Mouse (Mus musculus) heart, postnatal 0 days (tissue): ENCODE data around the gene Kctd19. TPM values are rescaled to one million over a fixed set of nuclear protein-coding genes. Genes with fewer than 3 reads are reported as not detected.

ENCODE experiments used
- ATAC-seq: fragments of 200-750 bp; cut with Nextera tagmentation; 2 replicates; pipeline ENCODE4 v1.8.0; 2017; ENCODE audit warnings: low read depth, moderate number of reproducible peaks, moderate library complexity; ENCODE audit not compliant: insufficient read depth
- DNase-seq: peaks from one replicate; pipeline ENCODE4 v3.0.0-alpha.2; 2016; ENCODE audit warnings: low spot score
- H3K27ac ChIP-seq: fragments of 300-500 bp; sonication (generic); 2 replicates; pipeline ENCODE4 v1.5.1; 2014; ENCODE audit warnings: low read depth, mild to moderate bottlenecking
- H3K27me3 ChIP-seq: fragments of 300-500 bp; sonication (generic); 2 replicates; pipeline ENCODE4 v1.6.1; 2014; ENCODE audit warnings: low read length, mixed read lengths; ENCODE audit not compliant: control insufficient read depth, insufficient read depth
- H3K36me3 ChIP-seq: fragments of 300-500 bp; sonication (generic); replicated peaks from 2 replicates; pipeline ENCODE4 v1.6.1; 2014; ENCODE audit warnings: low read length, mixed read lengths; ENCODE audit not compliant: control insufficient read depth, insufficient read depth
- H3K4me1 ChIP-seq: fragments of 300-500 bp; sonication (generic); 2 replicates; pipeline ENCODE4 v1.6.1; 2014; ENCODE audit warnings: antibody characterized with exemption; ENCODE audit not compliant: control insufficient read depth, insufficient read depth
- H3K4me2 ChIP-seq: fragments of 300-500 bp; sonication (generic); 2 replicates; pipeline ENCODE4 v1.6.1; 2014; ENCODE audit warnings: low read depth, mild to moderate bottlenecking, low read length, moderate library complexity
- H3K4me3 ChIP-seq: fragments of 300-500 bp; sonication (generic); 2 replicates; pipeline ENCODE4 v1.5.1; 2014; ENCODE audit warnings: low read depth, low read length
- H3K9ac ChIP-seq: fragments of 300-500 bp; sonication (generic); replicated peaks from 2 replicates; pipeline ENCODE4 v1.6.1; 2014; ENCODE audit warnings: low read depth, low read length, mixed read lengths
- H3K9me3 ChIP-seq: fragments of 300-500 bp; sonication (generic); replicated peaks from 2 replicates; pipeline ENCODE4 v1.6.1; 2016; ENCODE audit warnings: low read length; ENCODE audit not compliant: control insufficient read depth
- CTCF ChIP-seq: IDR thresholded peaks from 2 replicates; pipeline ENCODE4 v1.5.1; 2016; ENCODE audit warnings: antibody characterized with exemption, control low read depth, low read depth
- EP300 ChIP-seq: IDR thresholded peaks from 2 replicates; pipeline ENCODE4 v1.6.1; 2016; ENCODE audit warnings: antibody characterized with exemption, low read depth
- WGBS: fragments of 180-500 bp; shearing (Covaris S2); extraction: QIAGEN DNeasy Blood & Tissue Kit; methylation state at CpG from one replicate; pipeline ENCODE4 v1.1.7; 2014; 5-methylcytosine and 5-hydroxymethylcytosine counted together
- polyA plus RNA-seq: library from polyadenylated mRNA; unstranded; fragments of >200 nt; fragmentation: Nextera tagmentation; extraction: Ambion mirVana; gene quantifications from 2 replicates; pipeline ENCODE4 v1.2.1, GENCODE M21; 2015
- total RNA-seq: library from RNA; depleted of rRNA; stranded (reverse); fragments of >200 nt; gene quantifications from 2 replicates; pipeline ENCODE4 v1.2.3, GENCODE M21; 2014; ENCODE audit warnings: low replicate concordance; rRNA removed

Kctd19 gene
- total RNA-seq (not detected in 2 replicates), polyA plus RNA-seq (not detected in 2 replicates)

- H3K4me2 ChIP-seq: peak within 1 kb of the TSS; percentile 56
- 3% methylated on average over 34 of the region's 34 CpGs for WGBS
- no peak within 1 kb of the TSS for H3K27ac ChIP-seq
- no peaks in the 10 kb centered on the region for H3K36me3 ChIP-seq
- H3K9me3 ChIP-seq: peaks cover 3% of the 10 kb centered on the region; the same call in 1 of the 2 replicates
- H3K9ac ChIP-seq: no peak within 1 kb of the TSS
- no peak for DNase-seq
- peak within 1 kb of the TSS; percentile 35 for H3K4me3 ChIP-seq
- peak; percentile 62 for ATAC-seq
- peaks cover 7% of the 10 kb centered on the region; the same call in 1 of the 2 replicates for H3K4me1 ChIP-seq
- no peak for TF ChIP-seq CTCF
- TF ChIP-seq EP300: no peak
- peaks cover 20% of the 10 kb centered on the region for H3K27me3 ChIP-seq
Observed at GRCm38 (mm10) chr8:105413391-105413790, at the start of gene Kctd19, which contains the start of gene Lrrc36. TSS of gene Kctd19 (minus strand) at chr8:105413502. TSS of gene Lrrc36 (plus strand) at chr8:105413571.

GRCm38 (mm10) chr8:105461085-105461803 lies 47.9 kb upstream of the Kctd19 start:
- no peak for TF ChIP-seq CTCF
- no peak for TF ChIP-seq EP300
- H3K9ac ChIP-seq: no peak overlapping the region
- ATAC-seq (no peak), DNase-seq (no peak)
- no peaks in the 10 kb centered on the region for H3K9me3 ChIP-seq
- H3K27me3 ChIP-seq: no peaks in the 10 kb centered on the region
- WGBS: 70% methylated on average over 13 of the region's 13 CpGs
- no peak overlapping the region for H3K4me3 ChIP-seq
- no peak overlapping the region for H3K4me2 ChIP-seq
- no peak overlapping the region for H3K27ac ChIP-seq
- H3K4me1 ChIP-seq: peaks cover 5% of the 10 kb centered on the region; the same call in 1 of the 2 replicates
- H3K36me3 ChIP-seq: no peaks in the 10 kb centered on the region

DNA sequence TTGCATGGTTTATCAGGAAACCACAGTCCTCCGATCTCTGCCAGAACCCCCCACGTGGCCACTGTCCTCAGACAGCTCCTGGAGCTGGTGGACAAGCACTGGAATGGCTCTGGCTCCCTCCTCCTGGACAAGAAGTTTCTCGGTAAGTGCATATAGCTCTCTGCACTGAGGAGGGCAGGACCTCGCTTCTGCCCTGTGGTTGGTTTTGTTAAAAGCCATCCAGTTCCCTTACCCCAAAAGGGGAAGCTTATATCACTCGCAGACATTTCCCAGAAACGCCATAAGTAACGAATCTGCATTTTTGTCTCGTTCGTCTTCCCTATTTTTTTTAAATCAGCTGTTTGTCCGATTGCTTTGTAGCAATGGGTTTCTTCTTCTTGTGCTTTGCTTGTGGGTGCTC lies 41.9 kb upstream of the Kctd19 start:
- DNase-seq (no peak), ATAC-seq (no peak)
- Histone ChIP-seq H3K9ac (no peak overlapping the region), H3K4me1 (peaks cover 5% of the 10 kb centered on the region; the same call in 1 of the 2 replicates), H3K4me2 (no peak overlapping the region), H3K27ac (no peak overlapping the region), H3K36me3 (no peaks in the 10 kb centered on the region), H3K9me3 (no peaks in the 10 kb centered on the region), H3K27me3 (no peaks in the 10 kb centered on the region), H3K4me3 (no peak overlapping the region)
- TF ChIP-seq EP300: no peak
- no peak for TF ChIP-seq CTCF
- 47% methylated on average over 10 of the region's 10 CpGs for WGBS

DNA sequence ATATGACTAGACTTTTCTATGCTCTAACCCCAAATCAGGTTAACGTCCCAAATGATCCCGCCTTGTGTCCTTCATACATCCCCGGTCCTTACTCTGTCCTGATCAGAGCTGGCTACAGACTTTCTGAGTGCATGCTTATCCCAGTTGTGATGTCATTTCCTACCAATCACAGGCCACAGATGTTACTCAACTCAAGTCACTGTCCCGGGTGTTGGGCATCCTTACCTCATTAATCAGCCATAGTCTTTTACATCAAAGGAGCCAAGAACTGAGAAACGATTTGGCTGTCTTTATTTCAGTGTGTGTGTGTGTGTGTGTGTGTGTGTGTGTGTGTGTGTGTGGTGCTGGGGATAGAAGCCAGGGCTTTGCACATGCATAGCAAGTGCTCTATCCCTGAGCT lies 40.8 kb upstream of the Kctd19 start:
- Histone ChIP-seq H3K27ac (no peak overlapping the region), H3K27me3 (no peaks in the 10 kb centered on the region), H3K4me3 (no peak overlapping the region), H3K9me3 (no peaks in the 10 kb centered on the region), H3K4me2 (no peak overlapping the region), H3K4me1 (peaks cover 5% of the 10 kb centered on the region; the same call in 1 of the 2 replicates), H3K9ac (no peak overlapping the region), H3K36me3 (no peaks in the 10 kb centered on the region)
- 54% methylated on average over 5 of the region's 5 CpGs for WGBS
- TF ChIP-seq CTCF (no peak), EP300 (no peak)
- ATAC-seq: no peak
- no peak for DNase-seq

- H3K4me1 ChIP-seq: peaks cover 5% of the 10 kb centered on the region; the same call in 1 of the 2 replicates
- 56% methylated on average over 5 of the region's 5 CpGs for WGBS
- DNase-seq (no peak), ATAC-seq (no peak)
- TF ChIP-seq CTCF (no peak), EP300 (no peak)
- no peaks in the 10 kb centered on the region for H3K27me3 ChIP-seq
- no peak overlapping the region for H3K4me3 ChIP-seq
- H3K9me3 ChIP-seq: no peaks in the 10 kb centered on the region
- no peak overlapping the region for H3K9ac ChIP-seq
- no peaks in the 10 kb centered on the region for H3K36me3 ChIP-seq
- 0 out of 2 replicates have a peak overlapping the region, but pooled peaks have one; percentile 34 for H3K27ac ChIP-seq
- H3K4me2 ChIP-seq: no peak overlapping the region
Observed at GRCm38 (mm10) chr8:105453296-105453695, 40.0 kb upstream of the Kctd19 start.
